Mouse (Mus musculus): ENCODE measurements at regions not wholly inside any gene's neighbourhood (a gene's known extent, or its start where the extent isn't known, plus 50 kb on each side); places are given as distances from the start of the nearest gene placed in this dataset.

DNA sequence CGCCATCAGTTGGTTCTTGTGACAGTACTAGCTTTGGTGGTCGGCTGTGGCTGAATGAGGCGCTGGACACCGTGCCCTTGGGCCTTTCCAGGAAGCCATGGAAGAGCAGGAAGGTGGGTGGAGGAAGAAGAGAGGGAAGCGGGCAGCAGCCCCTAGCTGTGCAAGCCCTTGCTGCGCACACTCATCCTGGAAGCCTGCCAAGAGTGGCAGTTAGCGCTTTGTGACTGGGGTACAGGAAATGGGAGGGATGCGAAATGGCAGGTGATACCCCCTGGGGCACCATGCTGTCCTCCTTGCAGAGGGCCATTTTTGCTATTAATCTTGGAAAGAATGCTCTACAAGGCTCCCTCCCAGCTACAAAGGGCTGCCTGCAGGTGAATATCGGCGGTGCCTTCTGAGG is 133.2 kb downstream of the Tex29 start:
- no peak for DNase-seq

DNA sequence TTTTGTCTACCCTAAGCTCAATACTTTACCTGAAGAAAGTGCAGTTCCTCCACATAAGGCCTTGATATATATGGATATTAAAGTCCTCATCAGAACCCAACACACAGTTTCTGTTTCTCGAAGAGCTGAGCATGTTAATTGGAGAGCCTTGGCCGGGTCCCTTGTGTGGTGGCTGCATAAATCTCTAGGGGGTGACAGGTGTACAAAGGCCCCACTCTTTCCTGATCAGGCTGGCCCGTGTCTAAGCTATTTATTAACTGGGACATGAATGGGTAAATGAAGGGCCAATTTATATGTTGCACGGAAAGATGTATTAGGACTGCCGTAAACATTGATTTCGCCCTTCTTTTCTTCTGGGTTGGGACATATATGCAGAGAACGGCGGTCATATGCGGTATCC is 136.8 kb downstream of the Tex29 start:
- DNase-seq: no peak
- intact Hi-C loops (cut with DNase I): no loop called here

More for the DNA sequence above, 133.2 kb downstream of the Tex29 start:
- intact Hi-C loops (cut with DNase I): no loop called here

DNA sequence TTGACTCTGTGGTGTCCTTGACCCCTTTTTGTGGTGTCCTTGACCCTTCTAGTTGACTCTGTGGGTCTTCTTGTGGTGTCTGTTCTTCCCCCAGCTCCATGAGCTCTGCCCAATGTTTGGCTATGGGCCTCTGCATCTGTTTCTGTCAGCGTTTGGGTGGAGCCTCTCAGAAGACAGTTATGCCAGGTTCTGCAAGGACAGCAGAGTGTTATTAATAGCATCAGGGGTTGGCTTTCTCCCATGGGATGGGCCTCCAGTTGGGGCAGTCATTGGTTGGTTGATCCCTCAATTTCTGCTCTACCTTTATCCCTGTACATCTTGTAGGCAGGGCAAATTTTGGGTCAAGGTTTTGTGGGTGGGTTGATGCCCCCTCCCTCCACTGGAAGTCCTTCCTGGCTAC is 138.8 kb downstream of the Tex29 start:
- DNase-seq: peak in 1 of 2 experiments; percentile 32

DNA sequence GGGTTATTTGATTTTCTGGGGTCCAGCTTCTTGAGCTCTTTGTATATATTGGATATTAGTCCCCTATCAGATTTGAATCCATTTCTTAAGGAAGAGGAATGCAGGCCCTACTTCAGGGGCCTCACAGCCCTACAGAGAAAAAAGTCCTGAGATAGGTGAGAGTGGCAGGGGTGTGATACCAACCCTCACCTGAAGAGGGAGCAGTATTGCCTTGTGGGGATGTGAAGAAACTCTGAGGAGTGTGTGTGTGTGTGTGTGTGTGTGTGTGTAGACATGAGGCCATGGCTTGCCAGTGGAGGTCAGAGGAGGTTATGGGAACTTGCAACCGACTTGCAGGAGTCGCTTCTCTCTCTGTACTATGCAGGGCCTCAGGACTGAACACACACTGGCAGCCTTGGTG is 141.2 kb downstream of the Tex29 start:
- intact Hi-C loops (cut with DNase I): no loop called here

More for the DNA sequence above, 138.8 kb downstream of the Tex29 start:
- intact Hi-C loops (cut with DNase I): no loop called here

GRCm38 (mm10) chr8:11990024-11990423 is 149.8 kb downstream of the Tex29 start:
- intact Hi-C loops (cut with DNase I): no loop called here
- DNase-seq: no peak

More for the DNA sequence above, 141.2 kb downstream of the Tex29 start:
- DNase-seq: no peak

DNA sequence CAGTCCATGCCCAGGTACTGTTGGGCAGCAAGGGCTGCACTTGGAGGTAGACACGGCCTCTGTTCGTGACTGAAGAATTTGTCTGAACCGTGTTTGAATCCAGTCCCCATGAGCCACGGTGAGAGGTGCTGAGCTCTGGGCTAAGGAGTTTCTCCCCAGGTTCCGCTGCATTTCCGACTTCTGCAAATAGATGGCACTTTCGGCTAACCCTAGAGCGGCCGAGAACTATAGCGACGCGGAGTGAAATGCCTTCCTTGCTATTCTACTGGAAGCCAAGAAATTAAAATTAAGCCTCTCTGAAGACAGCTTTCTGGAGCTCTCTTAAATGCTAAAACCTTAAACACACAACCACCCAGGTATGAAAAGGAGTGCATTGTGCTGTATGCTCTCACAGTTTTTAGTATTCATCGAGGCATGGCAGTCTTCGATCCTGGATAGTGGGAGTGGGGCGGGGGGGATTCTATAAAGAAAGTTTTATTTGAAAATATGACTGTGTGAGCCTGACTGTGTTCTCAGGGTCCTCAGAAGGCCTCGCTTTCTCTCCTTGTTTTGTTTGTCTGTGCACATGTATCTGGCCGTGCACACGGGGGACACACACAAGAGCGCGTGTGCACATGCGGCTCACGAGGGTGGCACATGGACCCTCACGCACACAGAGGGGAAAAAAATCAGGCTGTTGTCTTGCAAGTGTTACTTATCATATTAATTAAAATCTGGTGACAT is 159.6 kb downstream of the Tex29 start:
- intact Hi-C loops (cut with DNase I): loop anchor here (1.0 to 5.0 kb wide), 2 partner anchors 387 to 561 kb away; no protein-coding TSS in a partner anchor
- peak; percentile 49 to 75 for DNase-seq

DNA sequence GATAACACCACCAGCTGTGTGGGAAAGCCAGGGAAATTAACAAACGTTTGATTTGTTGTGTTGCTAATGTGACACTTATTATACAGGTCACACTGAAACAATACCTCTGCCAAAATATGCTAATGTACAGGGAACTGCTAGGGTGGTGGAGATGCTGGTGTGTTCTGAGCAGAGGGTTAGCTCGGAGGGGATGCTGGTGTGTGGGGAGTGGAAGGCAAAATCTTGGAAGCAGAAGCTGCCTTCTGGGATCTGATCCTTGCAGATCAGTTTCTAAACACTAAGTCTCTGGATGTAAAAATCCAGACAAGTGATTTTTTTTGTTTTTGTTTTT is 160.2 kb downstream of the Tex29 start:
- no peak for DNase-seq
- intact Hi-C loops (cut with DNase I): loop anchor here (5.0 kb wide), 1 partner anchor 387 kb away; no protein-coding TSS in a partner anchor

DNA sequence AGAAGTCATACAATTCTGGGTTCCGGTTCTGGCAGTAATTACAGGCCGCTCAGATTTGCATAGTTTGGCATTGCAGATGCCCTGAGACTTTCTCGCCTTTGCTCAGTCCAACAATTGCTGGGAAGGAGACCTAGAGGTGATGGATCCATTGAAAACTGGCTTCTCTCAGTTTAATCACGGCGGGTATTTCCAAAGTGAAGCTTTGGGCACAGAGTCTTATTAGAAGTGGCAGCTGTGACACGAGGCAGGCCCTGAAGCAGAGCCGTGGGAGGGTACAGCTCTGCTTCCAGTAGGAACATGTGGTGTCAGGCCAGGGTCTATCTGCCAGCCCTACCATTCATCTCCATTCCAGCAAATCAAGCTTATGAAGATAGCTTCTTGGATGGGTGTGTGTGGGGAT is 164.0 kb downstream of the Tex29 start:
- no peak for DNase-seq
- intact Hi-C loops (cut with DNase I): loop anchor here (5.0 kb wide), 1 partner anchor 383 kb away; no protein-coding TSS in a partner anchor

- no peak for DNase-seq
- intact Hi-C loops (cut with DNase I): no loop called here
These were observed 172.5 kb downstream of the Tex29 start for GRCm38 (mm10) chr8:12012769-12013168.

DNA sequence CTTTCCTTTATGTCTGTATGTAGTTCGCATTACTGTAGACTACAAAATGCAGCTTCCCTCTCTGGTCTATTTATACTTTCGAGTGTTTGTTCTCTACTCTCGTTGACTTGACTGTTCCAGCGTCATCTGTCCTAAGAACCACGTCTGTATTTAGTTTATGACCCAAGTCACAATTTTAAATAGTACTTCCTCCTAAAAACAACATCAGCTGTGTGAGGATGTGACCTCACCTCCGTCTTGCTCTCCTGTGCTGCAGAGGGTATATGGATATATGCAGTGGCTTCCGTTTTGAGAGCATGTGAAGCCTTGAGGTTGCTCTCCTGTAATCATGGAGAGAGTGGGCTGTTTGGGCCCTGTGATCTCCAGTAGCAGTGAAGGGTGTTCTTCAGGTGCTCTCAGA is 177.5 kb downstream of the Tex29 start:
- DNase-seq: no peak
- intact Hi-C loops (cut with DNase I): no loop called here

GRCm38 (mm10) chr8:12019272-12019671 is 179.0 kb downstream of the Tex29 start:
- DNase-seq: no peak
- intact Hi-C loops (cut with DNase I): no loop called here

- intact Hi-C loops (cut with DNase I): no loop called here
- DNase-seq: no peak
These were observed 183.6 kb downstream of the Tex29 start for GRCm38 (mm10) chr8:12023669-12024390.

GRCm38 (mm10) chr8:12030363-12031116 is 190.3 kb downstream of the Tex29 start:
- no peak for DNase-seq
- intact Hi-C loops (cut with DNase I): no loop called here

DNA sequence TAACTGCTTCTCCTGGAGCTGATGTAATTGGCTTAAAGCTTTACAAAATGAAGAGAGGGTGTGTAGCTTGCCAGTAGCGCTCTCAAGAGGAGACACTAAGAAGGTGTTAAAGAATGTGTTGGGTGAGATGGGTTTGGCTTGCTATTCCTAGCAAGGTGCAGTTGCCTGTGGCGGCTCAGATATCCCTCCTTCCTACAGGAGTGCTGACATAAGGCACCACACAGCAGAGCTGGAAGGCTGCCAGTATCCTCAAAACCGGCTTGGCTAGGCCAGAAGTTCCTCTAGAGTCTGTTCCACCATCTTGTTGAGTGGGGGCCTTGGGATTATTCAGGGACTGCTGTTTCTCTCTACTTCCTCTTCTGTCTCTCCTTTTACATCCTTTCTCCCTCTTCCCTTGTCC is 191.5 kb downstream of the Tex29 start:
- intact Hi-C loops (cut with DNase I): no loop called here
- peak; percentile 6 to 8 for DNase-seq

- intact Hi-C loops (cut with DNase I): no loop called here
- no peak for DNase-seq
These were observed 192.1 kb downstream of the Tex29 start for GRCm38 (mm10) chr8:12032386-12032785.

DNA sequence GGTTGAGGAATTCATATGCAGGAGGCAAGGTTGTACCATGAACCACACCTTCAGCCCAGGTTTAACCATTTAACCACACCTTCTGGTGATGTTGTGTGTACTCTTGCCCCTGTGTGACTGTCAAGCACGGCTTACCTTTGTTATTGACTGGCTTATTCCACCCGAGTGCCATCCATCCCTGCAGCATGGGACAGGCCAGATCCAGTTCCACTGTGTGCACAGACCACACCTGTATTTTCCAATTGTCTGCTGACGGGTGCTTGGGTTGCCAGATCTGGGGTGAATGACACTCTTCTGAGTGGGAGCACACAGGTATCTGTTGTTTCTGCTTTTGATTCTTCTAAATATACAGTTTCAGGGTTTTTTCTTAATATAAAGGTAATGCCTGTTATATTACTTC is 196.1 kb downstream of the Tex29 start:
- no peak for DNase-seq
- intact Hi-C loops (cut with DNase I): no loop called here

DNA sequence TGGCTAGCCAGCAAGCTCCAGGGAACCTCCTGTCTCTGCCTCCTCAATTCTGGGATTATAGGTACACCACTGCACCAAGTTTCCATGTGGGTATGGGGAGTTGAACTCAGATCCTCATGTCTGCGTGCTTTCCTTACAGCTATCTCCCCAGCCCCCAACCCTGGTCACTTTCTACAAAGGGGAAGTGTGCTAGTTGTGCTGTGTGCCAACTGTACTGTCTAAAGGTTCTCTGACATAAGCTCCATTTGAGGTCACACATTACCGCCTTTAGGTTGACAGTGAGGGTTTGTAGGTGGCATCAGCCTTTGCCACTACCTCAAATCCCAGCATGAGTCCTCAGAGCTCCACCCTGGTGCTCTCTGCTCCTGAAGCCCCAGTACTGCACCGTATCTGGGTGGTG is 200.7 kb downstream of the Tex29 start:
- no peak for DNase-seq
- intact Hi-C loops (cut with DNase I): no loop called here

- intact Hi-C loops (cut with DNase I): no loop called here
- no peak for DNase-seq
These were observed 201.4 kb downstream of the Tex29 start for GRCm38 (mm10) chr8:12041662-12042061.

GRCm38 (mm10) chr8:12050841-12051240 is 210.6 kb downstream of the Tex29 start:
- DNase-seq: no peak
- intact Hi-C loops (cut with DNase I): no loop called here

- intact Hi-C loops (cut with DNase I): no loop called here
- no peak for DNase-seq
These were observed 211.1 kb downstream of the Tex29 start for GRCm38 (mm10) chr8:12051357-12051756.

DNA sequence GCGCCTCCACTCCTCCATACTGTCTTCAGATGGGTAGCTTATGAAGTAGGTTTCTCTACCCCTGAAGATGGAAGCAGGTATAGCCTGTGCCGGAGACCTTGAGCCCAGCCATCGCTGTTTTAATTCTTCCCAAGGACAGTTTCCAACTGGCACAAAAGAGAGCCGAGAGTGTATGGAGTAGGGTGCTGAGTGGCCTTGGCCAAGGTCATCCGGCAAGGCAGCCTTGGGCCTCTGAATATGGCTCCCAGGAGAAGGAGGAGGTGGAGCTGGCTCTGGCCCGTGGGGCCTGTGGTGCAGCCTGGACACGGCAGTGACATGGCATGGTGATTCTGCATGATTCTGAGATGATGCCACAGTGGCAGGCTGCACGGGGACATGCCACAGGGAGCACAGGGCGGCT is 215.7 kb downstream of the Tex29 start:
- no peak for DNase-seq
- intact Hi-C loops (cut with DNase I): no loop called here

Measured in heart, postnatal 14 days (tissue).